Mouse (Mus musculus): ENCODE results near the gene Efcab11.

Gene Efcab11

GRCm38 (mm10) chr12:99669976-99670761, 214.1 kb downstream of the Efcab11 start:
- peak; percentile 40 for DNase-seq

- DNase-seq = no peak
Measured at GRCm38 (mm10) chr12:99654991-99655880, 229.0 kb downstream of the Efcab11 start.

- no peak for DNase-seq
Measured at GRCm38 (mm10) chr12:99652459-99652858, 231.8 kb downstream of the Efcab11 start.

- DNase-seq = no peak
Measured at GRCm38 (mm10) chr12:99649732-99650131, 234.5 kb downstream of the Efcab11 start.

- no peak for DNase-seq
Measured at GRCm38 (mm10) chr12:99648781-99649180, 235.5 kb downstream of the Efcab11 start.

- no peak for DNase-seq
Measured at GRCm38 (mm10) chr12:99646556-99647354, 237.5 kb downstream of the Efcab11 start.

- no peak for DNase-seq
Measured at GRCm38 (mm10) chr12:99645418-99645817, 238.8 kb downstream of the Efcab11 start.

- DNase-seq = no peak
Measured at GRCm38 (mm10) chr12:99644966-99645365, 239.3 kb downstream of the Efcab11 start.

All from retina, postnatal 1 day (tissue).